Mouse (Mus musculus): ENCODE results near the gene Flt1.

- TF ChIP-seq ZC3H11A (IDR thresholded peaks at IDR 0.05; ENCODE audit: borderline replicate concordance, low read depth, low read length), result no peak
- TF ChIP-seq MAFK (IDR thresholded peaks at IDR 0.05; ENCODE audit: insufficient read depth, low read depth, low read length), result no peak
- TF ChIP-seq ZNF384 (IDR thresholded peaks at IDR 0.05; ENCODE audit: low read depth, low read length), result no peak
Measured at GRCm38 (mm10) chr5:147692622-147693021, 33.2 kb downstream of the Flt1 start.
